32 mouse cellular contexts compared by ENCODE assay signal in the genomic region with DNA sequence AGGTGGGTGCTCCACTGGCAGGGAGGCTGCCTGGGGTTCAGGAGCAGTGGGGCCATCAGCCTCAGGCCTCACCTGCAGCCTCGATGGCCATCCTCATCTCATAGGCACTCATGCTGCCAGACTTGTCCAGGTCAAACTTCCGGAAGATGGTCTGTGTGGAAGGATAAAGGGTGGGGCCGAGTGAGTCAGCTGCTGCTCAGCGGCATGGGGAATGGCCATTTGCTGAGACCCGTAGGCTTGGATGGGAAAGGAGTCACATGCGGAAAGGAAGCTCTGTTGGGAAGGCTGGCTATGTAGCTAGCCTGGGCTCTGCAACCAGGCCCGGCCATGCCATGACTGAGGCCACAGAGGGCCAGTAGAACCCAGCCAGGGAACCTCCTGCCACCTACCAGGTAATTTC. TPM values are rescaled to one million over a fixed set of nuclear protein-coding genes. Genes with fewer than 3 reads are reported as not detected.
DNase-seq lines count a peak whose midpoint lies in the region; ATAC-seq and TF ChIP-seq lines count a peak whose summit lies in the region.
"Had no signal": no experiment of that assay in that cellular context is flagged by ENCODE, and none has a peak within 500 bp of the region (broad histone marks: within the 10 kb centered on the region; RNA-seq: fewer than 3 reads in every experiment).

No protein-coding gene starts in this region.

- no peak overlapping the region for H3K9ac ChIP-seq in liver, embryonic 13.5 days
- H3K9ac ChIP-seq in limb, embryonic 13.5 days = 0 out of 2 replicates have a peak overlapping the region, but pooled peaks have one; percentile 13
- no peak overlapping the region for H3K9ac ChIP-seq in forebrain, postnatal 0 days
- H3K9ac ChIP-seq in neural tube, embryonic 15.5 days (replicated peaks) = no peak overlapping the region
- H3K9ac ChIP-seq: forebrain, embryonic 15.5 days; hindbrain, embryonic 15.5 days; intestine, embryonic 15.5 days; stomach, embryonic 15.5 days had no signal

- peak overlapping the region; percentile 23; the same call in 1 of the 2 replicates for H3K27ac ChIP-seq in liver, embryonic 13.5 days
- H3K27ac ChIP-seq in limb, embryonic 13.5 days = no peak overlapping the region
- H3K27ac ChIP-seq in forebrain, postnatal 0 days (ENCODE audit: low read depth, low read length) = no peak overlapping the region
- H3K27ac ChIP-seq in neural tube, embryonic 15.5 days (replicated peaks) = no peak overlapping the region
- no peak overlapping the region for H3K27ac ChIP-seq in forebrain, embryonic 10.5 days
- H3K27ac ChIP-seq: forebrain, embryonic 15.5 days; hindbrain, embryonic 15.5 days; intestine, embryonic 15.5 days; left cerebral cortex, adult 2 months; stomach, embryonic 15.5 days had no signal

- ATAC-seq in liver, embryonic 13.5 days (ENCODE audit: low read depth) = no peak
- ATAC-seq in limb, embryonic 13.5 days (ENCODE audit: low FRiP score, low read depth) = no peak
- ATAC-seq in forebrain, postnatal 0 days = no peak
- no peak for ATAC-seq in neural tube, embryonic 15.5 days (ENCODE audit: low FRiP score)
- ATAC-seq: forebrain, embryonic 15.5 days; intestine, embryonic 15.5 days; Patski had no signal

- H3K9me3 ChIP-seq in liver, embryonic 13.5 days (replicated peaks) = no peaks in the 10 kb centered on the region
- H3K9me3 ChIP-seq in limb, embryonic 13.5 days = no peaks in the 10 kb centered on the region
- H3K9me3 ChIP-seq in forebrain, postnatal 0 days (ENCODE audit: low read length) = no peaks in the 10 kb centered on the region
- no peaks in the 10 kb centered on the region for H3K9me3 ChIP-seq in neural tube, embryonic 15.5 days (replicated peaks)
- no peaks in the 10 kb centered on the region for H3K9me3 ChIP-seq in forebrain, embryonic 10.5 days
- H3K9me3 ChIP-seq: forebrain, embryonic 15.5 days; hindbrain, embryonic 15.5 days; intestine, embryonic 15.5 days; stomach, embryonic 15.5 days had no signal

- H3K4me1 ChIP-seq in liver, embryonic 13.5 days (replicated peaks) = peaks cover 37% of the 10 kb centered on the region
- peaks cover 15% of the 10 kb centered on the region for H3K4me1 ChIP-seq in limb, embryonic 13.5 days
- H3K4me1 ChIP-seq in forebrain, postnatal 0 days (ENCODE audit: insufficient read depth) = no peaks in the 10 kb centered on the region; the same call in 1 of the 2 replicates
- peaks cover 16% of the 10 kb centered on the region for H3K4me1 ChIP-seq in neural tube, embryonic 15.5 days
- peaks cover 19% of the 10 kb centered on the region for H3K4me1 ChIP-seq in forebrain, embryonic 10.5 days

- no peak for TF ChIP-seq CTCF in forebrain, postnatal 0 days (IDR thresholded peaks at IDR 0.05; ENCODE audit: low read depth)

- peaks cover 75% of the 10 kb centered on the region for H3K36me3 ChIP-seq in liver, embryonic 13.5 days
- peaks cover 13% of the 10 kb centered on the region; the same call in 1 of the 2 replicates for H3K36me3 ChIP-seq in limb, embryonic 13.5 days
- H3K36me3 ChIP-seq in forebrain, postnatal 0 days (ENCODE audit: insufficient read depth) = no peaks in the 10 kb centered on the region
- no peaks in the 10 kb centered on the region for H3K36me3 ChIP-seq in neural tube, embryonic 15.5 days
- H3K36me3 ChIP-seq in forebrain, embryonic 10.5 days (replicated peaks) = no peaks in the 10 kb centered on the region
- H3K36me3 ChIP-seq: forebrain, embryonic 15.5 days; hindbrain, embryonic 15.5 days; intestine, embryonic 15.5 days had no signal

- WGBS in liver, embryonic 13.5 days (ENCODE audit: insufficient replicate concordance) = 86% methylated on average over 7 of the region's 7 CpGs
- 85% methylated on average over 7 of the region's 7 CpGs for WGBS in limb, embryonic 13.5 days
- WGBS in forebrain, postnatal 0 days = 92% methylated on average over 7 of the region's 7 CpGs
- WGBS in neural tube, embryonic 15.5 days = 88% methylated on average over 7 of the region's 7 CpGs
- 85% methylated on average over 7 of the region's 7 CpGs for WGBS in forebrain, embryonic 10.5 days

- DNase-seq in liver, embryonic 13.5 days = no peak
- DNase-seq in liver (no peak), MN1 (ENCODE audit: low spot score) (peak; percentile 34)
- DNase-seq in forebrain, postnatal 0 days = no peak
- DNase-seq in forebrain, embryonic 10.5 days (ENCODE audit: extremely low spot score, low spot score) = no peak
- DNase-seq: cerebellum, adult 2 months; cerebellum, postnatal 25 days; gastrocnemius, postnatal 25 days; heart, adult 18-20 months; kidney, adult 8-10 months; kidney, postnatal 10 days; lung, postnatal 4 days had no signal

- H3K27me3 ChIP-seq in liver, embryonic 13.5 days = no peaks in the 10 kb centered on the region
- no peaks in the 10 kb centered on the region for H3K27me3 ChIP-seq in limb, embryonic 13.5 days
- H3K27me3 ChIP-seq in forebrain, postnatal 0 days (ENCODE audit: insufficient read depth, low read length) = no peaks in the 10 kb centered on the region
- H3K27me3 ChIP-seq in neural tube, embryonic 15.5 days (replicated peaks) = no peaks in the 10 kb centered on the region
- H3K27me3 ChIP-seq in forebrain, embryonic 10.5 days (ENCODE audit: poor library complexity, severe bottlenecking) = no peaks in the 10 kb centered on the region
- H3K27me3 ChIP-seq: forebrain, embryonic 15.5 days; hindbrain, embryonic 15.5 days; intestine, embryonic 15.5 days; Patski; stomach, embryonic 15.5 days had no signal

- no peak overlapping the region for H3K4me2 ChIP-seq in liver, embryonic 13.5 days
- H3K4me2 ChIP-seq in limb, embryonic 13.5 days (replicated peaks) = no peak overlapping the region
- H3K4me2 ChIP-seq in forebrain, postnatal 0 days (ENCODE audit: low read depth) = no peak overlapping the region
- H3K4me2 ChIP-seq in neural tube, embryonic 15.5 days = no peak overlapping the region
- H3K4me2 ChIP-seq: forebrain, embryonic 15.5 days; hindbrain, embryonic 15.5 days; intestine, embryonic 15.5 days; midbrain, embryonic 11.5 days; stomach, embryonic 15.5 days had no signal

- no peak overlapping the region for H3K4me3 ChIP-seq in liver, embryonic 13.5 days (replicated peaks)
- H3K4me3 ChIP-seq in limb, embryonic 13.5 days = no peak overlapping the region
- H3K4me3 ChIP-seq in forebrain, postnatal 0 days (ENCODE audit: low read depth, low read length) = no peak overlapping the region
- H3K4me3 ChIP-seq in neural tube, embryonic 15.5 days (replicated peaks) = no peak overlapping the region
- no peak overlapping the region for H3K4me3 ChIP-seq in forebrain, embryonic 10.5 days
- H3K4me3 ChIP-seq: forebrain, embryonic 15.5 days; hindbrain, embryonic 15.5 days; intestine, embryonic 15.5 days; left cerebral cortex, adult 2 months; stomach, embryonic 15.5 days had no signal

RNA-seq across cellular contexts. Expression of gene Slc22a20, which starts 5.5 kb away (rescaled TPM):
- not detected in 2 replicates for polyA plus RNA-seq in liver, embryonic 13.5 days (2015; fragmentation: Nextera tagmentation; extraction: Ambion mirVana)
- polyA plus RNA-seq in limb, embryonic 13.5 days (2015; fragmentation: Nextera tagmentation; extraction: Ambion mirVana) = not detected in 2 replicates
- not detected in 2 replicates for total RNA-seq in forebrain, postnatal 0 days (2014; rRNA removed)
- polyA plus RNA-seq in forebrain, postnatal 0 days (2015; fragmentation: Nextera tagmentation; extraction: Ambion mirVana) = not detected in 2 replicates
- not detected in 2 replicates for polyA plus RNA-seq in neural tube, embryonic 15.5 days (2015; fragmentation: Nextera tagmentation; extraction: Ambion mirVana)
- not detected in 2 replicates for polyA plus RNA-seq in forebrain, embryonic 10.5 days (2016; fragmentation: Nextera tagmentation; extraction: Ambion mirVana)
- total RNA-seq: adrenal gland, adult 18-20 months; adrenal gland, postnatal 4 days; gastrocnemius, postnatal 25 days; heart, adult 18-20 months; heart, postnatal 25 days; layer of hippocampus, postnatal 10 days; left cerebral cortex, adult 2 months; left cerebral cortex, postnatal 36 days; liver, adult 2 months; midbrain, postnatal 0 days had no signal
- polyA plus RNA-seq: cerebellum, adult 2 months; embryonic facial prominence, embryonic 14.5 days; forebrain, embryonic 15.5 days; heart, embryonic 14.5 days; hindbrain, embryonic 15.5 days; intestine, embryonic 15.5 days; liver, adult 2 months; lung, embryonic 16.5 days; midbrain, embryonic 11.5 days; midbrain, postnatal 0 days; Patski; stomach, embryonic 15.5 days; thymus, postnatal 0 days had no signal

RNA-seq across cellular contexts. Expression of gene Capn1, which starts 24.2 kb away (rescaled TPM):
- polyA plus RNA-seq in liver, embryonic 13.5 days (2015; fragmentation: Nextera tagmentation; extraction: Ambion mirVana) = 21.9 and 26.3 TPM in 2 replicates
- 7.1 and 8.0 TPM in 2 replicates for polyA plus RNA-seq in limb, embryonic 13.5 days (2015; fragmentation: Nextera tagmentation; extraction: Ambion mirVana)
- 5.5 and 7.7 TPM in 2 replicates for total RNA-seq in forebrain, postnatal 0 days (2014; rRNA removed)
- 3.0 and 3.3 TPM in 2 replicates for polyA plus RNA-seq in forebrain, postnatal 0 days (2015; fragmentation: Nextera tagmentation; extraction: Ambion mirVana)
- 6.4 and 12.3 TPM in 2 replicates for polyA plus RNA-seq in neural tube, embryonic 15.5 days (2015; fragmentation: Nextera tagmentation; extraction: Ambion mirVana)
- polyA plus RNA-seq in forebrain, embryonic 10.5 days (2016; fragmentation: Nextera tagmentation; extraction: Ambion mirVana) = 2.5 and 3.0 TPM in 2 replicates

RNA-seq across cellular contexts. Expression of gene Pola2, which starts 27.5 kb away (rescaled TPM):
- 62.2 and 69.8 TPM in 2 replicates for polyA plus RNA-seq in liver, embryonic 13.5 days (2015; fragmentation: Nextera tagmentation; extraction: Ambion mirVana)
- polyA plus RNA-seq in limb, embryonic 13.5 days (2015; fragmentation: Nextera tagmentation; extraction: Ambion mirVana) = 70.9 and 75.7 TPM in 2 replicates
- 12.4 and 18.1 TPM in 2 replicates for total RNA-seq in forebrain, postnatal 0 days (2014; rRNA removed)
- polyA plus RNA-seq in forebrain, postnatal 0 days (2015; fragmentation: Nextera tagmentation; extraction: Ambion mirVana) = 13.7 and 15.3 TPM in 2 replicates
- polyA plus RNA-seq in neural tube, embryonic 15.5 days (2015; fragmentation: Nextera tagmentation; extraction: Ambion mirVana) = 19.9 and 34.3 TPM in 2 replicates
- 122 and 126 TPM in 2 replicates for polyA plus RNA-seq in forebrain, embryonic 10.5 days (2016; fragmentation: Nextera tagmentation; extraction: Ambion mirVana)

RNA-seq across cellular contexts. Expression of gene Syvn1, which starts 54.9 kb away (rescaled TPM):
- polyA plus RNA-seq in liver, embryonic 13.5 days (2015; fragmentation: Nextera tagmentation; extraction: Ambion mirVana) = 11.6 and 13.9 TPM in 2 replicates
- 27.2 and 34.0 TPM in 2 replicates for polyA plus RNA-seq in limb, embryonic 13.5 days (2015; fragmentation: Nextera tagmentation; extraction: Ambion mirVana)
- total RNA-seq in forebrain, postnatal 0 days (2014; rRNA removed) = 15.8 and 23.7 TPM in 2 replicates
- 24.7 and 27.7 TPM in 2 replicates for polyA plus RNA-seq in forebrain, postnatal 0 days (2015; fragmentation: Nextera tagmentation; extraction: Ambion mirVana)
- 31.4 and 34.3 TPM in 2 replicates for polyA plus RNA-seq in neural tube, embryonic 15.5 days (2015; fragmentation: Nextera tagmentation; extraction: Ambion mirVana)
- 30.8 and 32.2 TPM in 2 replicates for polyA plus RNA-seq in forebrain, embryonic 10.5 days (2016; fragmentation: Nextera tagmentation; extraction: Ambion mirVana)
